Mouse (Mus musculus) CH12.LX (cell line): ENCODE results near the gene Pepd. TPM values are rescaled to one million over a fixed set of nuclear protein-coding genes. Genes with fewer than 3 reads are reported as not detected.
A peak's percentile ranks its signal among the peaks of the same experiment; 100 is the strongest.

Experiments
- DNase-seq: peaks from one replicate; pipeline ENCODE4 v3.0.0-alpha.2; 2013; ENCODE audit errors: extremely low read depth
- H3K27ac ChIP-seq: 2 replicates; pipeline ENCODE4 v1.5.1; 2012; ENCODE audit warnings: low read depth, mild to moderate bottlenecking, control low read depth, moderate library complexity; ENCODE audit not compliant: insufficient read depth
- H3K27me3 ChIP-seq: replicated peaks from 2 replicates; pipeline ENCODE3; 2012; ENCODE audit warnings: inconsistent platforms
- H3K36me3 ChIP-seq, 2 experiments: replicated peaks in 1 of 2; 2 replicates each; pipeline versions ENCODE3 to v1.6.1; 2012; ENCODE audit warnings: inconsistent platforms in 1 of 2, low read length in 1 of 2, mild to moderate bottlenecking in 1 of 2, mixed read lengths in 1 of 2, moderate library complexity in 1 of 2; ENCODE audit not compliant: control insufficient read depth in 1 of 2, insufficient read depth in 1 of 2
- H3K4me1 ChIP-seq, 2 experiments: 2 replicates each; pipeline ENCODE4 v1.6.1; 2012; ENCODE audit warnings: inconsistent platforms in 1 of 2, moderate library complexity in 1 of 2; ENCODE audit not compliant: insufficient read depth in 2 of 2, control insufficient read depth in 1 of 2
- H3K4me2 ChIP-seq: 2 replicates; pipeline ENCODE4 v1.6.1; 2012; ENCODE audit warnings: low read depth, mild to moderate bottlenecking, control low read depth; ENCODE audit not compliant: poor library complexity, insufficient read depth, severe bottlenecking
- H3K4me3 ChIP-seq, 3 experiments: fragments of 150-350 bp in 1 of 3; sonication (generic) in 1 of 3; replicated peaks in 1 of 3; 2 replicates each; pipeline versions ENCODE3 to v1.5.1; 2011 to 2012; ENCODE audit warnings: low read depth in 2 of 3, low read length in 2 of 3, mild to moderate bottlenecking in 2 of 3, moderate library complexity in 2 of 3, control low read depth in 1 of 3, improper control_type of control experiment in 1 of 3, inconsistent platforms in 1 of 3, mixed read lengths in 1 of 3; ENCODE audit not compliant: poor library complexity in 1 of 3
- H3K79me2 ChIP-seq: replicated peaks from 2 replicates; pipeline ENCODE4 v1.6.1; 2012; ENCODE audit warnings: mild to moderate bottlenecking, moderate library complexity; ENCODE audit not compliant: control insufficient read depth, poor library complexity, insufficient read depth, severe bottlenecking; ENCODE audit errors: extremely low read depth
- H3K9ac ChIP-seq: 2 replicates; pipeline ENCODE4 v1.6.1; 2012; ENCODE audit warnings: low read depth, mild to moderate bottlenecking, control low read depth, moderate library complexity; ENCODE audit not compliant: insufficient read depth
- H3K9me3 ChIP-seq: replicated peaks from 2 replicates; pipeline ENCODE3; 2012; ENCODE audit warnings: low read length, inconsistent platforms, mixed read lengths
- CTCF ChIP-seq, 2 experiments: IDR thresholded peaks in 1 of 2; conservative IDR thresholded peaks in 1 of 2; 2 replicates each; pipeline ENCODE4 v1.5.1; 2011 to 2012; ENCODE audit warnings: low read depth in 2 of 2, low read length in 2 of 2, improper control_type of control experiment in 1 of 2, inconsistent platforms in 1 of 2, mild to moderate bottlenecking in 1 of 2, moderate library complexity in 1 of 2
- ELF1 ChIP-seq: IDR thresholded peaks from 2 replicates; pipeline ENCODE4 v1.6.1; 2014; ENCODE audit warnings: low read depth, mild to moderate bottlenecking, inconsistent platforms, low read length, improper control_type of control experiment
- ETS1 ChIP-seq: conservative IDR thresholded peaks from 2 replicates; pipeline ENCODE4 v1.6.1; 2012; ENCODE audit warnings: low read depth, mild to moderate bottlenecking, inconsistent platforms, low read length, improper control_type of control experiment, moderate library complexity
- GABPA ChIP-seq: IDR thresholded peaks from 2 replicates; pipeline ENCODE4 v1.6.1; 2012; ENCODE audit warnings: low read depth, low read length, improper control_type of control experiment, inconsistent platforms; ENCODE audit not compliant: insufficient replicate concordance
- HCFC1 ChIP-seq: IDR thresholded peaks from 2 replicates; pipeline ENCODE4 v1.6.1; 2012; ENCODE audit warnings: low read depth, mild to moderate bottlenecking, inconsistent platforms, low read length, improper control_type of control experiment
- JUN ChIP-seq: IDR thresholded peaks from 2 replicates; pipeline ENCODE4 v1.6.1; 2011; ENCODE audit warnings: low read depth, mild to moderate bottlenecking, low read length, improper control_type of control experiment, moderate library complexity; ENCODE audit not compliant: insufficient read depth
- JUND ChIP-seq: conservative IDR thresholded peaks from 2 replicates; pipeline ENCODE4 v1.6.1; 2011; ENCODE audit warnings: low read depth, low read length, improper control_type of control experiment
- KAT2A ChIP-seq: IDR thresholded peaks from 2 replicates; pipeline ENCODE4 v1.6.1; 2012; ENCODE audit warnings: low read length, improper control_type of control experiment, inconsistent platforms; ENCODE audit not compliant: insufficient replicate concordance
- MAFK ChIP-seq: IDR thresholded peaks from 2 replicates; pipeline ENCODE4 v1.6.1; 2011; ENCODE audit warnings: low read length, improper control_type of control experiment; ENCODE audit not compliant: insufficient replicate concordance
- MXI1 ChIP-seq: IDR thresholded peaks from 2 replicates; pipeline ENCODE4 v1.6.1; 2011; ENCODE audit warnings: mild to moderate bottlenecking, low read depth, low read length, improper control_type of control experiment
- MYC ChIP-seq: IDR thresholded peaks from 2 replicates; pipeline ENCODE4 v1.6.1; 2011; ENCODE audit warnings: low read depth, mild to moderate bottlenecking, improper control_type of control experiment, low read length
- NRF1 ChIP-seq: IDR thresholded peaks from 2 replicates; pipeline ENCODE4 v1.6.1; 2014; ENCODE audit warnings: low read depth, mild to moderate bottlenecking, inconsistent platforms, low read length, improper control_type of control experiment, moderate library complexity
- PAX5 ChIP-seq: IDR thresholded peaks from 2 replicates; pipeline ENCODE4 v1.6.1; 2012; ENCODE audit warnings: low read length, inconsistent platforms, mixed read lengths
- RAD21 ChIP-seq: IDR thresholded peaks from 2 replicates; pipeline ENCODE4 v1.6.1; 2011; ENCODE audit warnings: low read depth, mild to moderate bottlenecking, low read length, improper control_type of control experiment, moderate library complexity
- SIN3A ChIP-seq: IDR thresholded peaks from 2 replicates; pipeline ENCODE4 v1.6.1; 2012; ENCODE audit warnings: low read length, improper control_type of control experiment, inconsistent platforms
- SMC3 ChIP-seq: IDR thresholded peaks from 2 replicates; pipeline ENCODE4 v1.6.1; 2011; ENCODE audit warnings: low read depth, low read length, improper control_type of control experiment
- USF1 ChIP-seq: IDR thresholded peaks from 2 replicates; pipeline ENCODE4 v1.6.1; 2014; ENCODE audit warnings: low read depth, mild to moderate bottlenecking, inconsistent platforms, low read length, improper control_type of control experiment
- ZKSCAN1 ChIP-seq: IDR thresholded peaks from 2 replicates; pipeline ENCODE4 v1.6.1; 2012; ENCODE audit warnings: low read depth, inconsistent platforms, low read length, improper control_type of control experiment, borderline replicate concordance
- dilution Hi-C: fragments of 300-500 bp; cut with MboI; formaldehyde crosslinking; loops from 2 replicates; pipeline ENCODE4 v1.14.3; 2020; ENCODE audit warnings: low sequenced_read_pairs; ENCODE audit not compliant: extremely low pct_unique_long_range_greater_than_20kb, extremely low pct_ligation_motif_present
- in situ Hi-C: fragments of 300-500 bp; cut with MboI; formaldehyde crosslinking; loops from 3 replicates; pipeline ENCODE4 v1.14.3; 2019; ENCODE audit warnings: low sequenced_read_pairs, low pct_ligation_motif_present, low pct_unique_long_range_greater_than_20kb, mixed read lengths
- polyA plus RNA-seq: library from polyadenylated mRNA; unstranded; fragments of >175 nt; gene quantifications from 2 replicates; pipeline ENCODE4 v1.2.1, GENCODE M21; 2012; ENCODE audit warnings: low read depth; ENCODE audit not compliant: insufficient read length
- total RNA-seq, 2 experiments: library from RNA; depleted of rRNA; stranded (reverse); fragments of 300-350 nt in 1 of 2; fragments of >200 nt in 1 of 2; gene quantifications; 2 replicates each; pipeline ENCODE4 v1.2.3; 2012 to 2014

The Pepd gene
- total and polyA plus RNA-seq, 3 experiments = 52.4 to 68.3 (median 53.5) TPM

- H3K27me3 ChIP-seq = no peaks in the 10 kb centered on the region
- no peak for DNase-seq
- no peaks in the 10 kb centered on the region for H3K79me2 ChIP-seq
- TF ChIP-seq CTCF (conservative IDR thresholded peaks at IDR 0.05 in 1 of 2, IDR thresholded peaks at IDR 0.05 in 1 of 2; ENCODE audit: low read depth in 2 of 2, low read length in 2 of 2) = no peak
- H3K36me3 ChIP-seq = peaks cover 6 to 52% of the 10 kb centered on the region in 2 experiments
- no peak overlapping the region for H3K4me3 ChIP-seq
- H3K9ac ChIP-seq = no peak overlapping the region
- dilution Hi-C loops = no loop called here
- H3K4me1 ChIP-seq = peaks cover 14 to 39% of the 10 kb centered on the region in 2 experiments
- H3K27ac ChIP-seq = no peak overlapping the region
- no peaks in the 10 kb centered on the region for H3K9me3 ChIP-seq
- in situ Hi-C loops = no loop called here
- H3K4me2 ChIP-seq = no peak overlapping the region
Measured at GRCm38 (mm10) chr7:34919054-34919453, 6.9 kb downstream of the Pepd start.

GRCm38 (mm10) chr7:34919809-34920208 is 7.6 kb downstream of the Pepd start:
- dilution Hi-C loops = no loop called here

GRCm38 (mm10) chr7:34925208-34925607 is 13.0 kb downstream of the Pepd start:
- dilution Hi-C loops (no loop called here), in situ Hi-C loops (no loop called here)
- Histone ChIP-seq H3K9me3 (no peaks in the 10 kb centered on the region), H3K27ac (no peak overlapping the region), H3K36me3 (peaks cover 27 to 74% of the 10 kb centered on the region in 2 experiments), H3K27me3 (no peaks in the 10 kb centered on the region), H3K4me1 (peaks cover 9 to 23% of the 10 kb centered on the region in 2 experiments), H3K79me2 (no peaks in the 10 kb centered on the region), H3K4me2 (no peak overlapping the region), H3K4me3 (no peak overlapping the region), H3K9ac (no peak overlapping the region)
- no peak for DNase-seq
- TF ChIP-seq ZKSCAN1 (no peak), NRF1 (no peak), GABPA (no peak), SIN3A (no peak)

More at GRCm38 (mm10) chr7:34919809-34920208, 7.6 kb downstream of the Pepd start:
- Histone ChIP-seq H3K9me3 (no peaks in the 10 kb centered on the region), H3K27ac (no peak overlapping the region), H3K4me2 (no peak overlapping the region), H3K79me2 (no peaks in the 10 kb centered on the region), H3K4me1 (peaks cover 14 to 38% of the 10 kb centered on the region in 2 experiments), H3K36me3 (peaks cover 9 to 54% of the 10 kb centered on the region in 2 experiments), H3K4me3 (no peak overlapping the region), H3K9ac (no peak overlapping the region), H3K27me3 (no peaks in the 10 kb centered on the region)
- TF ChIP-seq CTCF (conservative IDR thresholded peaks at IDR 0.05 in 1 of 2, IDR thresholded peaks at IDR 0.05 in 1 of 2; ENCODE audit: low read depth in 2 of 2, low read length in 2 of 2) (peak; percentile 61 to 68), MAFK (no peak), MXI1 (no peak), MYC (no peak), JUND (no peak), RAD21 (peak; percentile 17), HCFC1 (no peak), PAX5 (no peak), USF1 (no peak), ETS1 (no peak), JUN (no peak), ELF1 (no peak), SMC3 (peak; percentile 22), KAT2A (no peak)
- in situ Hi-C loops = no loop called here
- peak; percentile 21 for DNase-seq
